Mouse (Mus musculus) cerebellum, adult 2 months (tissue): ENCODE results near the gene Rab4b.

Source experiments
- CTCF ChIP-seq: fragments of 200-500 bp; IDR thresholded peaks from 2 replicates; pipeline ENCODE4 v1.5.1; 2011; ENCODE audit warnings: low read depth, mild to moderate bottlenecking, control low read depth, low read length, moderate library complexity, borderline replicate concordance; ENCODE audit not compliant: insufficient read depth
- POLR2A ChIP-seq: fragments of 200-500 bp; IDR thresholded peaks from 2 replicates; pipeline ENCODE4 v1.6.1; 2011; ENCODE audit warnings: low read length, control low read depth, borderline replicate concordance; ENCODE audit not compliant: insufficient read depth

GRCm38 (mm10) chr7:27133757-27134156, 44.9 kb downstream of the Rab4b start:
- TF ChIP-seq CTCF (no peak), POLR2A (no peak)
